Mouse (Mus musculus): ENCODE results near the gene 1500015O10Rik. TPM values are rescaled to one million over a fixed set of nuclear protein-coding genes. Genes with fewer than 3 reads are reported as not detected.

Gene 1500015O10Rik
- polyA plus RNA-seq (2015; fragmentation: Nextera tagmentation; extraction: Ambion mirVana) = 8.4 and 10.6 TPM in 2 replicates

- Histone ChIP-seq H3K4me3 (replicated peaks) (no peak within 1 kb of the TSS), H3K27me3 (no peaks in the 10 kb centered on the region), H3K4me1 (peaks cover 6% of the 10 kb centered on the region), H3K36me3 (no peaks in the 10 kb centered on the region), H3K27ac (0 out of 2 replicates have a peak within 1 kb of the TSS, but pooled peaks have one; percentile 14), H3K9ac (no peak within 1 kb of the TSS), H3K9me3 (replicated peaks) (no peaks in the 10 kb centered on the region), H3K4me2 (no peak within 1 kb of the TSS)
- ATAC-seq (replicated peaks; ENCODE audit: low FRiP score) = 0 out of 2 replicates have a peak, but pooled peaks have one; percentile 49
- 58% methylated on average over 16 of the region's 16 CpGs for WGBS
These were observed at the start of gene 1500015O10Rik for GRCm38 (mm10) chr1:43730491-43730924. Gene 1500015O10Rik, plus strand, starts transcription at chr1:43730602.

- WGBS = 89% methylated on average over 13 of the region's 13 CpGs
These were observed 40.4 kb upstream of the 1500015O10Rik start for GRCm38 (mm10) chr1:43689983-43690382.

DNA sequence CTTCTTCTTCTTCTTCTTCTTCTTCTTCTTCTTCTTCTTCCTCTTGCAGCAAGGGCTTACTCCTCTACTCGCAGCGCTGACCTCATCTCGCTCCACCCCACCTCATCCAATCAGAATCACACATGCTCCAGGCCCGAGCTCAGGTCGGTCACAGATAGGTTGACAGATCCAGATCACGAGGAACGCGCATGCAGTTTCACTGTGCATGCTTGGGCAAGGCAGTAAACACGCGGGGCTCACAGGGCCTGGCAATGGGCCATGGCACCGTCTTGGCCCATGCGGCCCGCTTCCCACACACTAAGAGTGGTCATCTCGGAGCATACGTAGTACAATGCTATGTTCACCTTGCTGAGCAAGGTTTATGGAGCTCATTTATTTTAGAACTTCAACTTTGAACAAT, 39.9 kb upstream of the 1500015O10Rik start:
- WGBS = 93% methylated on average over 15 of the region's 15 CpGs
- Histone ChIP-seq H3K4me2 (no peak overlapping the region), H3K4me1 (peaks cover 13% of the 10 kb centered on the region), H3K27me3 (no peaks in the 10 kb centered on the region), H3K9me3 (replicated peaks) (peaks cover 13% of the 10 kb centered on the region; the same call in 1 of the 2 replicates), H3K27ac (no peak overlapping the region), H3K36me3 (no peaks in the 10 kb centered on the region), H3K4me3 (replicated peaks) (no peak overlapping the region), H3K9ac (no peak overlapping the region)
- no peak for ATAC-seq (replicated peaks; ENCODE audit: low FRiP score)

More at GRCm38 (mm10) chr1:43689983-43690382, 40.4 kb upstream of the 1500015O10Rik start:
- no peak overlapping the region for H3K4me3 ChIP-seq (replicated peaks)
- no peaks in the 10 kb centered on the region for H3K27me3 ChIP-seq
- peaks cover 8% of the 10 kb centered on the region for H3K4me1 ChIP-seq
- ATAC-seq (replicated peaks; ENCODE audit: low FRiP score) = no peak
- no peak overlapping the region for H3K9ac ChIP-seq
- no peak overlapping the region for H3K4me2 ChIP-seq
- no peaks in the 10 kb centered on the region for H3K36me3 ChIP-seq
- H3K9me3 ChIP-seq (replicated peaks) = peaks cover 13% of the 10 kb centered on the region; the same call in 1 of the 2 replicates
- no peak overlapping the region for H3K27ac ChIP-seq

DNA sequence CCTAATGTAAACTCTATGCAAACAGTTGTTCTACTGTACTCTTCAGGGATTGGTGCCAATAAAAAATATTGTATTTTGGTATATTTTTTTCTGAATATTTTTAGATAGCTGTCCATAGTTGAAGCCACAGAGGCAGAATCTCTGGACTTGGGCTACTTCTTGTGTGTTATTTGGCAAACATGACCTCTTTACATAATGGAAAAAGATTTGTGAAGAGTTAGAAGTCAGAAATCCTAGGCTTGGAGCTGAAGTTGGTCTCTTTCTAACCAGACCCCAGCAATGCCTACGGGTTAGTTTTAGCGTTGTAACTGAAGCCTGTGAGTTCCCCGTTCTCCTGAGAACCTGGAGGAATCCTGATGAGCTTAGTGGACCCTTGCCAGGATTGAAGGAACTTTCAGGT, 36.3 kb upstream of the 1500015O10Rik start:
- no peak overlapping the region for H3K4me3 ChIP-seq (replicated peaks)
- H3K4me2 ChIP-seq = no peak overlapping the region
- no peak overlapping the region for H3K9ac ChIP-seq
- H3K27me3 ChIP-seq = no peaks in the 10 kb centered on the region
- peaks cover 25% of the 10 kb centered on the region for H3K4me1 ChIP-seq
- no peak for ATAC-seq (replicated peaks; ENCODE audit: low FRiP score)
- H3K9me3 ChIP-seq (replicated peaks) = 0 out of 2 replicates have a peak, but pooled peaks cover under 1% of the 10 kb centered on the region
- peak overlapping the region; percentile 92 for H3K27ac ChIP-seq
- H3K36me3 ChIP-seq = no peaks in the 10 kb centered on the region
- 78% methylated on average over 3 of the region's 3 CpGs for WGBS

DNA sequence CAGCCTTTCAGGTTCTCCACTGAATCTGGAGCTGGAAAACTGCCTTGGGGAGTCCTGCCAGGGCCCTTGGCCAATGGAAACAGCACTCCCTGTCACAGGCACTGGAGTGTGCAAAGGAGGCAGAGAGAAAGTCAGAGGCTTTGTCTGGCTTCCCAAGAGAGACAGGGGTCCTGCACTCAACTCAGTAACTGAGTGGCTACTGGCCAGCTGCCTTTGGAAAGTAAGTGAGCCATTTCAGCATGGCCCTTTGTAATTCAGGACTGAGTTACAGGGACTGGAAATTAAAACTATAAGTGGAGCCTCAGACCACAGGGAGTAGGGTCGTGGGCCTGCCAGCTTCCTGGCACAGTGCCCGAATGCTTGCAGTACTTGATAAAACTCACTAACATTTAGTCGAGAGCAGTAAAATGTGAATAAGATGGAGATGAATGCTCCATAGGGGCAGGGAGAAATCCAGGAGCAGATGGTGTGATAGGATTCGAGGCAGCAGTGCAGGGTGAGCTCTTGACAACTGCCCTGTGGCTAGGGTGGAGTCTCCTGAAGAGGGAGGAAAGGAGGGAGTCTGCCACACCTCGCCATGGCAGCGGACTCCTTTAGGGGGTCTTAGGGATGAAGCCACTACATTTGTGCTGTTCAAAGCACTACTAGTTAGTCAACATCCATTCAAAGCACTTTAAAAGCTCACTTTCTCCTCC, 35.4 kb upstream of the 1500015O10Rik start:
- Histone ChIP-seq H3K4me1 (peaks cover 25% of the 10 kb centered on the region), H3K9ac (no peak overlapping the region), H3K27me3 (no peaks in the 10 kb centered on the region), H3K36me3 (no peaks in the 10 kb centered on the region), H3K27ac (peak overlapping the region; percentile 92), H3K4me3 (replicated peaks) (no peak overlapping the region), H3K9me3 (replicated peaks) (no peaks in the 10 kb centered on the region), H3K4me2 (no peak overlapping the region)
- 25% methylated on average over 6 of the region's 6 CpGs for WGBS
- peak; percentile 92 for ATAC-seq (replicated peaks; ENCODE audit: low FRiP score)

DNA sequence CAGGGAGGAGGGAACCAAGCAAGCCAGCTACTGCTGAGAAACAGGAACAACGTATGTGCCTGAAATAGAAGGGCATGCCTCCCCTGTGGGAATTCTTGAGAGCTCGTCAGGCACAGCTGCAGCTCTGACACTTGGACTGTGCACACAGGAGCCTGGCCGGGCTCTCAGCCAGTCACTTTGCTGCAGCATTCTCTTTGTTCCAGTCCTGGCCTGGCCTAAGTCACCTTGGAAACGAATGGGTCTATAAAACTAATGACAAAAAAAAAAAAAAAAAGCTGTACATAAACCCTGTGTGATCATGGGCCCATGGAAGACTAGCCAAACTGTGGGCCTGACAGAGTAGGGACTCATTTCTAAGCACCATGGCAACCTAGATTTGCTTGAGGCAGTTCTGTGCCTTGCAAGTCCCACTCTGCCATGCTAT, 31.8 kb upstream of the 1500015O10Rik start:
- Histone ChIP-seq H3K27ac (peak overlapping the region; percentile 82), H3K27me3 (no peaks in the 10 kb centered on the region), H3K9ac (no peak overlapping the region), H3K36me3 (no peaks in the 10 kb centered on the region), H3K9me3 (replicated peaks) (no peaks in the 10 kb centered on the region; the same call in 1 of the 2 replicates), H3K4me3 (replicated peaks) (no peak overlapping the region), H3K4me2 (0 out of 2 replicates have a peak overlapping the region, but pooled peaks have one; percentile 14), H3K4me1 (peaks cover 25% of the 10 kb centered on the region)
- ATAC-seq (replicated peaks; ENCODE audit: low FRiP score) = peak; percentile 91
- 6% methylated on average over 4 of the region's 4 CpGs for WGBS

DNA sequence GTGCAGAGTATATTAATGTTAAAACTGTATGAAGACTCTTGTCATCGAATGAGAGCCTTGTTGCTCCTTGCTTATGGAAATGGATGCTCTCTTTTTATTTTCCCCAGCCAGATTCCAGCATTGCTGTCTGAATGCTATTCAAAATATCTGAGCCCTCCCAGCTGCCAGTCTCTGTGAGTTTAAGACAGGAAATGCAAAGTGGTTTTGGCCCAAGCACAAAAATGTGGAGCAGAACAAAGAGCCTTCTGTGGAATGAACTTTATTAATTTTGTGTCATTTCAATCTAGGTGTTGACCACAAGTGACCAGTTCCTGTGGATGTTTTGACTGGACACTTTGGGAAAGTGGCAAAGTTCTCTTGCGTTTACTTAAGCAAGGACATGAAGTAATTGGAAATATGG, 15.6 kb upstream of the 1500015O10Rik start:
- no peaks in the 10 kb centered on the region for H3K27me3 ChIP-seq
- H3K9ac ChIP-seq = no peak overlapping the region
- peaks cover 4% of the 10 kb centered on the region; the same call in 1 of the 2 replicates for H3K4me1 ChIP-seq
- H3K36me3 ChIP-seq = no peaks in the 10 kb centered on the region
- ATAC-seq (replicated peaks; ENCODE audit: low FRiP score) = no peak
- H3K27ac ChIP-seq = no peak overlapping the region
- no peak overlapping the region for H3K4me3 ChIP-seq (replicated peaks)
- 80% methylated on average over 2 of the region's 2 CpGs for WGBS
- no peak overlapping the region for H3K4me2 ChIP-seq
- H3K9me3 ChIP-seq (replicated peaks) = no peaks in the 10 kb centered on the region

DNA sequence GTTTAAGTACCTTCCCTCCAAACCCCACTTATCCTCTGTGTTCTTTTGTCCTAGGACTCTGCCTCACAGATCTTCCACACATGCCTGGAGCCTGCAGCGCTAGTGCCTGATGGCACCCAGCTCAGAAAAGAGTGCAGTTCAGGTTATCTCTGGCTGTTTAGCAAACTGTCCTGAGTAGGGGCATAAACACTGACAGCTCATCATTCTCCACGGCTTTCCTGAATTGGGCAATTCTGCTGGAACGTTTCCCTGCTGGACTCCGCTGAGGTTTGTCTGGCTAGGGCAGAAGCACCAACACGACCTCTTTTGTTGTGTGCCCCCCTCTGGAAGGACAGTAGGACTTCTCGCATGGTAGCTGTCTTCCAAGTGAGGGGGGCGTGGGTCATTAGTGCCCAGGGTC, 12.4 kb upstream of the 1500015O10Rik start:
- no peaks in the 10 kb centered on the region for H3K36me3 ChIP-seq
- H3K4me2 ChIP-seq = no peak overlapping the region
- H3K27me3 ChIP-seq = no peaks in the 10 kb centered on the region
- H3K9ac ChIP-seq = no peak overlapping the region
- 55% methylated on average over 7 of the region's 7 CpGs for WGBS
- no peak for ATAC-seq (replicated peaks; ENCODE audit: low FRiP score)
- H3K4me1 ChIP-seq = peaks cover 4% of the 10 kb centered on the region; the same call in 1 of the 2 replicates
- no peaks in the 10 kb centered on the region for H3K9me3 ChIP-seq (replicated peaks)
- H3K4me3 ChIP-seq (replicated peaks) = no peak overlapping the region
- no peak overlapping the region for H3K27ac ChIP-seq

- H3K9ac ChIP-seq = no peak overlapping the region
- no peak overlapping the region for H3K27ac ChIP-seq
- H3K4me1 ChIP-seq = peaks cover 4% of the 10 kb centered on the region; the same call in 1 of the 2 replicates
- WGBS = 33% methylated on average over 2 of the region's 2 CpGs
- no peaks in the 10 kb centered on the region for H3K27me3 ChIP-seq
- no peak overlapping the region for H3K4me2 ChIP-seq
- no peak overlapping the region for H3K4me3 ChIP-seq (replicated peaks)
- no peaks in the 10 kb centered on the region for H3K36me3 ChIP-seq
- ATAC-seq (replicated peaks; ENCODE audit: low FRiP score) = no peak
- H3K9me3 ChIP-seq (replicated peaks) = no peaks in the 10 kb centered on the region
These were observed 11.6 kb upstream of the 1500015O10Rik start for GRCm38 (mm10) chr1:43718793-43719192.

GRCm38 (mm10) chr1:43722459-43722858, 7.9 kb upstream of the 1500015O10Rik start:
- Histone ChIP-seq H3K27me3 (no peaks in the 10 kb centered on the region), H3K4me2 (no peak overlapping the region), H3K36me3 (no peaks in the 10 kb centered on the region), H3K4me1 (peaks cover 4% of the 10 kb centered on the region; the same call in 1 of the 2 replicates), H3K4me3 (replicated peaks) (no peak overlapping the region), H3K27ac (no peak overlapping the region), H3K9ac (no peak overlapping the region), H3K9me3 (replicated peaks) (no peaks in the 10 kb centered on the region)
- 68% methylated on average over 1 of the region's 1 CpGs for WGBS
- no peak for ATAC-seq (replicated peaks; ENCODE audit: low FRiP score)

DNA sequence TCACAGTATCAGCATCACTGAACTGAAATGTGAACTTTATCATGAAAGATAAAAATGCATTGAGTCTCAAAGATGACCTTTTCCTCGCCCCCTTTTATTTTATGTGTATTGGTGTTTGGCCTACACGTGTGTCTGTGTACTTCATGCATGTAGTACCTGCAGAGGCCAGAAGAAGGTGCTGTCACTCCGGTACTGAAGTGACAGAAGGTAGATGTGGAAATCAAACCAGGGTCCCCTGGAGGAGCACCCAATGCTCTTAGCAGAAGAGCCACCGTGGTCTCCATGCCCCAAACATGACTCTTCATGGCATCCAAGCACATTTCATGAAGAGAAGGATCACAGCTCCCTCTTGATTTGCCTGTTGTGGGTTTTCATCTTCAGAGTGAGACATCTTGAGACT, 1.7 kb downstream of the 1500015O10Rik start:
- no peak overlapping the region for H3K4me2 ChIP-seq
- H3K27ac ChIP-seq = no peak overlapping the region
- H3K36me3 ChIP-seq = no peaks in the 10 kb centered on the region
- no peaks in the 10 kb centered on the region for H3K9me3 ChIP-seq (replicated peaks)
- H3K4me3 ChIP-seq (replicated peaks) = no peak overlapping the region
- peaks cover 6% of the 10 kb centered on the region for H3K4me1 ChIP-seq
- no peak overlapping the region for H3K9ac ChIP-seq
- H3K27me3 ChIP-seq = no peaks in the 10 kb centered on the region
- 81% methylated on average over 4 of the region's 4 CpGs for WGBS
- no peak for ATAC-seq (replicated peaks; ENCODE audit: low FRiP score)

- no peaks in the 10 kb centered on the region for H3K27me3 ChIP-seq
- H3K27ac ChIP-seq = no peak overlapping the region
- H3K4me3 ChIP-seq (replicated peaks) = no peak overlapping the region
- H3K4me2 ChIP-seq = no peak overlapping the region
- H3K9ac ChIP-seq = no peak overlapping the region
- no peaks in the 10 kb centered on the region for H3K36me3 ChIP-seq
- H3K9me3 ChIP-seq (replicated peaks) = no peaks in the 10 kb centered on the region
- 75% methylated on average over 1 of the region's 1 CpGs for WGBS
- peaks cover 6% of the 10 kb centered on the region for H3K4me1 ChIP-seq
- no peak for ATAC-seq (replicated peaks; ENCODE audit: low FRiP score)
These were observed 2.3 kb downstream of the 1500015O10Rik start for GRCm38 (mm10) chr1:43732657-43733056.
